In genomic region chr7:24608561-24608960, GRCm38 (mm10) we compare ENCODE assay signal across 11 mouse cellular contexts. TPM values are rescaled to one million over a fixed set of nuclear protein-coding genes. Genes with fewer than 3 reads are reported as not detected.
DNase-seq lines count a peak whose midpoint lies in the region; ATAC-seq and TF ChIP-seq lines count a peak whose summit lies in the region.
"Had no signal": no experiment of that assay in that cellular context is flagged by ENCODE, and none has a peak within 500 bp of the region (broad histone marks: within the 10 kb centered on the region; RNA-seq: fewer than 3 reads in every experiment).

No protein-coding gene starts in this region.

- H3K36me3 ChIP-seq in midbrain, embryonic 16.5 days (ENCODE audit: control insufficient read depth, insufficient read depth, low read length), result no peaks in the 10 kb centered on the region
- H3K36me3 ChIP-seq in midbrain, postnatal 0 days (ENCODE audit: insufficient read depth, low read length), result no peaks in the 10 kb centered on the region
- H3K36me3 ChIP-seq in embryonic facial prominence, embryonic 15.5 days, result no peaks in the 10 kb centered on the region
- H3K36me3 ChIP-seq in macrophage (ENCODE audit: inconsistent target), result no peaks in the 10 kb centered on the region; the same call in 1 of the 2 replicates
- H3K36me3 ChIP-seq: hindbrain, embryonic 12.5 days had no signal

- WGBS in midbrain, embryonic 16.5 days, result 78% methylated on average over 8 of the region's 8 CpGs
- 82% methylated on average over 8 of the region's 8 CpGs for WGBS in midbrain, postnatal 0 days
- WGBS in embryonic facial prominence, embryonic 15.5 days, result 61% methylated on average over 8 of the region's 8 CpGs
- 25% methylated on average over 8 of the region's 8 CpGs for WGBS in macrophage (ENCODE audit: missing documents)

- peaks cover 14% of the 10 kb centered on the region for H3K4me1 ChIP-seq in midbrain, embryonic 16.5 days (ENCODE audit: control insufficient read depth, insufficient read depth, low read length)
- no peaks in the 10 kb centered on the region for H3K4me1 ChIP-seq in midbrain, postnatal 0 days (ENCODE audit: insufficient read depth, low read length)
- peaks cover 32% of the 10 kb centered on the region for H3K4me1 ChIP-seq in embryonic facial prominence, embryonic 15.5 days

- no peaks in the 10 kb centered on the region for H3K9me3 ChIP-seq in midbrain, embryonic 16.5 days (replicated peaks; ENCODE audit: control insufficient read depth, low read length, poor library complexity, severe bottlenecking)
- H3K9me3 ChIP-seq in midbrain, postnatal 0 days (ENCODE audit: low read length), result no peaks in the 10 kb centered on the region
- H3K9me3 ChIP-seq in embryonic facial prominence, embryonic 15.5 days (replicated peaks), result no peaks in the 10 kb centered on the region
- H3K9me3 ChIP-seq: hindbrain, embryonic 12.5 days; limb, embryonic 15.5 days had no signal

- no peak overlapping the region for H3K27ac ChIP-seq in midbrain, embryonic 16.5 days (ENCODE audit: low read length)
- H3K27ac ChIP-seq in midbrain, postnatal 0 days (ENCODE audit: low read depth, low read length), result no peak overlapping the region
- H3K27ac ChIP-seq in embryonic facial prominence, embryonic 15.5 days (replicated peaks), result no peak overlapping the region
- H3K27ac ChIP-seq in macrophage, result 0 out of 2 replicates have a peak overlapping the region, but pooled peaks have one; percentile 2
- H3K27ac ChIP-seq: hindbrain, embryonic 12.5 days; limb, embryonic 15.5 days had no signal

- no peaks in the 10 kb centered on the region for H3K79me2 ChIP-seq in macrophage (ENCODE audit: inconsistent target)

- TF ChIP-seq CTCF in midbrain, postnatal 0 days (IDR thresholded peaks at IDR 0.05), result no peak

- no peak overlapping the region for H3K4me2 ChIP-seq in midbrain, embryonic 16.5 days (ENCODE audit: low read length)
- no peak overlapping the region for H3K4me2 ChIP-seq in midbrain, postnatal 0 days (ENCODE audit: low read depth, low read length, poor library complexity, severe bottlenecking)
- H3K4me2 ChIP-seq in embryonic facial prominence, embryonic 15.5 days (replicated peaks), result no peak overlapping the region; the same call in 1 of the 2 replicates
- H3K4me2 ChIP-seq: heart, embryonic 11.5 days; hindbrain, embryonic 12.5 days; limb, embryonic 15.5 days had no signal

- no peak for DNase-seq in midbrain, postnatal 0 days (ENCODE audit: low spot score)
- peak; percentile 75 for DNase-seq in thymus, postnatal 25 days
- no peak for DNase-seq in Muller cell, postnatal 12 days (ENCODE audit: inconsistent ontology term)
- DNase-seq in cerebellum, postnatal 36 days, result no peak

- peaks cover 42% of the 10 kb centered on the region for H3K27me3 ChIP-seq in midbrain, embryonic 16.5 days (ENCODE audit: control insufficient read depth, insufficient read depth, low read depth, low read length)
- H3K27me3 ChIP-seq in midbrain, postnatal 0 days (ENCODE audit: insufficient read depth, low read length), result peaks cover 37% of the 10 kb centered on the region
- H3K27me3 ChIP-seq in embryonic facial prominence, embryonic 15.5 days, result peaks cover 38% of the 10 kb centered on the region

- H3K9ac ChIP-seq in midbrain, embryonic 16.5 days (ENCODE audit: low read depth, low read length), result no peak overlapping the region
- H3K9ac ChIP-seq in midbrain, postnatal 0 days (replicated peaks; ENCODE audit: low read length, poor library complexity, severe bottlenecking), result no peak overlapping the region
- H3K9ac ChIP-seq in embryonic facial prominence, embryonic 15.5 days, result no peak overlapping the region
- H3K9ac ChIP-seq: forebrain, postnatal 0 days; hindbrain, embryonic 12.5 days; limb, embryonic 15.5 days had no signal

- H3K4me3 ChIP-seq in midbrain, embryonic 16.5 days (ENCODE audit: low read depth, low read length), result no peak overlapping the region
- no peak overlapping the region for H3K4me3 ChIP-seq in midbrain, postnatal 0 days (ENCODE audit: low read depth, low read length)
- H3K4me3 ChIP-seq in embryonic facial prominence, embryonic 15.5 days (replicated peaks), result peak overlapping the region; percentile 6; the same call in 1 of the 2 replicates
- peak overlapping the region; percentile 27 for H3K4me3 ChIP-seq in macrophage (ENCODE audit: inconsistent target)
- H3K4me3 ChIP-seq: hindbrain, embryonic 12.5 days; limb, embryonic 15.5 days had no signal

- ATAC-seq in midbrain, embryonic 16.5 days, result peak; percentile 15; the same call in 1 of the 2 replicates
- ATAC-seq in midbrain, postnatal 0 days (ENCODE audit: low FRiP score), result no peak
- ATAC-seq in embryonic facial prominence, embryonic 15.5 days (ENCODE audit: insufficient number of reproducible peaks, low FRiP score, low TSS enrichment, low read depth), result no peak

RNA-seq across cellular contexts. Expression of gene Phldb3, which starts 2.0 kb away (rescaled TPM):
- polyA plus RNA-seq in midbrain, embryonic 16.5 days (2015; fragmentation: Nextera tagmentation; extraction: Ambion mirVana), result not detected in 2 replicates
- 0.11 and 0.14 TPM in 2 replicates for total RNA-seq in midbrain, postnatal 0 days (2014; rRNA removed)
- polyA plus RNA-seq in midbrain, postnatal 0 days (2015; fragmentation: Nextera tagmentation; extraction: Ambion mirVana), result not detected in 2 replicates
- 1.1 and 1.4 TPM in 2 replicates for polyA plus RNA-seq in embryonic facial prominence, embryonic 15.5 days (2015; fragmentation: Nextera tagmentation; extraction: Ambion mirVana)
- 10 to 100 TPM in 2 of 26 experiments, 1 to 10 TPM in 24; 1.0 to 12.9 (median 5.0) TPM for total RNA-seq in macrophage (2018; cell fraction: chromatin; rRNA removed)
- 1 to 10 TPM; 2.1 to 6.8 (median 4.8) TPM for total RNA-seq in macrophage (2018; cell fraction: cytosol; rRNA removed)
- total RNA-seq in macrophage (2018; cell fraction: nucleus; rRNA removed), result 1 to 10 TPM; 1.2 to 7.6 (median 3.1) TPM
- polyA plus RNA-seq in macrophage (2018), result 3.0 to 4.3 TPM (median 4.0 TPM) in 3 replicates
- total RNA-seq: forebrain, postnatal 0 days had no signal
- polyA plus RNA-seq: forebrain, postnatal 0 days; hindbrain, embryonic 12.5 days had no signal

RNA-seq across cellular contexts. Expression of gene Zfp575, which starts 21.1 kb away (rescaled TPM):
- polyA plus RNA-seq in midbrain, embryonic 16.5 days (2015; fragmentation: Nextera tagmentation; extraction: Ambion mirVana), result 18.2 and 20.9 TPM in 2 replicates
- 2.3 and 3.2 TPM in 2 replicates for total RNA-seq in midbrain, postnatal 0 days (2014; rRNA removed)
- 28.3 and 29.5 TPM in 2 replicates for polyA plus RNA-seq in midbrain, postnatal 0 days (2015; fragmentation: Nextera tagmentation; extraction: Ambion mirVana)
- polyA plus RNA-seq in embryonic facial prominence, embryonic 15.5 days (2015; fragmentation: Nextera tagmentation; extraction: Ambion mirVana), result 6.9 and 7.9 TPM in 2 replicates
- total RNA-seq in macrophage (2018; cell fraction: chromatin; rRNA removed), result under 1 TPM in 1 of 26 experiments, not detected in 25; 0.60 TPM
- not detected for total RNA-seq in macrophage (2018; cell fraction: cytosol; rRNA removed)
- not detected for total RNA-seq in macrophage (2018; cell fraction: nucleus; rRNA removed)
- polyA plus RNA-seq in macrophage (2018), result 0.10 TPM in 1 of 3 replicates, not detected in the others

RNA-seq across cellular contexts. Expression of gene Ethe1, which starts 21.2 kb away (rescaled TPM):
- polyA plus RNA-seq in midbrain, embryonic 16.5 days (2015; fragmentation: Nextera tagmentation; extraction: Ambion mirVana), result 26.5 and 30.7 TPM in 2 replicates
- 32.2 and 33.4 TPM in 2 replicates for total RNA-seq in midbrain, postnatal 0 days (2014; rRNA removed)
- 31.3 and 31.6 TPM in 2 replicates for polyA plus RNA-seq in midbrain, postnatal 0 days (2015; fragmentation: Nextera tagmentation; extraction: Ambion mirVana)
- 27.3 and 27.8 TPM in 2 replicates for polyA plus RNA-seq in embryonic facial prominence, embryonic 15.5 days (2015; fragmentation: Nextera tagmentation; extraction: Ambion mirVana)
- total RNA-seq in macrophage (2018; cell fraction: chromatin; rRNA removed), result 1 to 10 TPM in 16 of 26 experiments, under 1 TPM in 6, not detected in 4; 0.53 to 3.9 (median 1.7) TPM
- 10 to 100 TPM; 16.2 to 35.5 (median 27.0) TPM for total RNA-seq in macrophage (2018; cell fraction: cytosol; rRNA removed)
- 1 to 10 TPM; 2.0 to 7.8 (median 4.6) TPM for total RNA-seq in macrophage (2018; cell fraction: nucleus; rRNA removed)
- polyA plus RNA-seq in macrophage (2018), result 20.8 to 29.7 TPM (median 27.4 TPM) in 3 replicates

RNA-seq across cellular contexts. Expression of gene Lypd3, which starts 27.8 kb away (rescaled TPM):
- polyA plus RNA-seq in midbrain, embryonic 16.5 days (2015; fragmentation: Nextera tagmentation; extraction: Ambion mirVana), result 0.36 and 0.45 TPM in 2 replicates
- 0.99 and 1.5 TPM in 2 replicates for total RNA-seq in midbrain, postnatal 0 days (2014; rRNA removed)
- 1.8 and 2.2 TPM in 2 replicates for polyA plus RNA-seq in midbrain, postnatal 0 days (2015; fragmentation: Nextera tagmentation; extraction: Ambion mirVana)
- 94.6 and 109 TPM in 2 replicates for polyA plus RNA-seq in embryonic facial prominence, embryonic 15.5 days (2015; fragmentation: Nextera tagmentation; extraction: Ambion mirVana)
- not detected for total RNA-seq in macrophage (2018; cell fraction: chromatin; rRNA removed)
- not detected for total RNA-seq in macrophage (2018; cell fraction: cytosol; rRNA removed)
- total RNA-seq in macrophage (2018; cell fraction: nucleus; rRNA removed), result not detected
- not detected in 3 replicates for polyA plus RNA-seq in macrophage (2018)

Comparison
In these comparisons a context has a peak if more than half of its experiments do, and no peak if none do; other contexts are left out.
1. H3K4me3 ChIP-seq: peak in embryonic facial prominence, embryonic 15.5 days (single experiment) and macrophage (single experiment); none in midbrain, embryonic 16.5 days (single experiment) and midbrain, postnatal 0 days (single experiment).